Mouse (Mus musculus) spleen, embryonic (tissue): ENCODE data around the gene Dse.

Source experiments
- CTCF ChIA-PET: fragments of 350-600 bp; sonication (Branson Sonifier 250); formaldehyde crosslinking; loops from one replicate; lab custom pipeline; 2022; lab: Charles Lee

The Dse gene

GRCm38 (mm10) chr10:34205825-34206224 is 1.7 kb downstream of the Dse start:
- CTCF ChIA-PET: interaction anchor here (0.9 to 1.3 kb wide), 2 partner anchors 8 to 9 kb away, joined by 3 to 9 read pairs; no protein-coding TSS in a partner anchor

GRCm38 (mm10) chr10:34200689-34201088 is 6.8 kb downstream of the Dse start:
- CTCF ChIA-PET: no interaction called here

GRCm38 (mm10) chr10:34198574-34198973 is 8.9 kb downstream of the Dse start:
- CTCF ChIA-PET: interaction anchor here (1.6 kb wide), 1 partner anchor 8 kb away, joined by 9 read pairs; no protein-coding TSS in a partner anchor

- CTCF ChIA-PET: interaction anchor here (0.7 to 1.6 kb wide), 3 partner anchors 9 to 24 kb away, joined by 3 to 9 read pairs (median 3); no protein-coding TSS in a partner anchor
Measured at GRCm38 (mm10) chr10:34198061-34198460, 9.5 kb downstream of the Dse start.

GRCm38 (mm10) chr10:34197269-34197668 is 10.2 kb downstream of the Dse start:
- CTCF ChIA-PET: interaction anchor here (1.0 to 1.6 kb wide), 2 partner anchors 9 to 11 kb away, joined by 3 to 9 read pairs; no protein-coding TSS in a partner anchor

- CTCF ChIA-PET: no interaction called here
Measured at GRCm38 (mm10) chr10:34194957-34195356, 12.6 kb downstream of the Dse start.

- CTCF ChIA-PET: no interaction called here
Measured at GRCm38 (mm10) chr10:34194503-34194902, 13.0 kb downstream of the Dse start.

GRCm38 (mm10) chr10:34186571-34187260 is 20.8 kb downstream of the Dse start:
- CTCF ChIA-PET: no interaction called here

GRCm38 (mm10) chr10:34185556-34185955 is 22.0 kb downstream of the Dse start:
- CTCF ChIA-PET: no interaction called here

- CTCF ChIA-PET: no interaction called here
Measured at GRCm38 (mm10) chr10:34184956-34185355, 22.6 kb downstream of the Dse start.

- CTCF ChIA-PET: no interaction called here
Measured at GRCm38 (mm10) chr10:34183731-34184130, 23.8 kb downstream of the Dse start.

- CTCF ChIA-PET: interaction anchor here (0.6 kb wide), 2 partner anchors 35 to 156 kb away, joined by 3 read pairs; no protein-coding TSS in a partner anchor
Measured at GRCm38 (mm10) chr10:34175870-34176606, 31.5 kb downstream of the Dse start.

- CTCF ChIA-PET: no interaction called here
Measured at GRCm38 (mm10) chr10:34172663-34173282, 34.7 kb downstream of the Dse start.

GRCm38 (mm10) chr10:34171660-34172059 is 35.9 kb downstream of the Dse start:
- CTCF ChIA-PET: no interaction called here

GRCm38 (mm10) chr10:34171191-34171590 is 36.3 kb downstream of the Dse start:
- CTCF ChIA-PET: no interaction called here

- CTCF ChIA-PET: no interaction called here
Measured at GRCm38 (mm10) chr10:34166971-34167370, 40.5 kb downstream of the Dse start.

GRCm38 (mm10) chr10:34155796-34156554 is 51.5 kb downstream of the Dse start:
- CTCF ChIA-PET: interaction anchor here (0.6 kb wide), 1 partner anchor 9 kb away, joined by 4 read pairs; no protein-coding TSS in a partner anchor

- CTCF ChIA-PET: interaction anchor here (1.0 kb wide), 1 partner anchor 13 kb away, joined by 5 read pairs; no protein-coding TSS in a partner anchor
Measured at GRCm38 (mm10) chr10:34151827-34152226, 55.7 kb downstream of the Dse start.

GRCm38 (mm10) chr10:34150454-34150853 is 57.1 kb downstream of the Dse start:
- CTCF ChIA-PET: no interaction called here

- CTCF ChIA-PET: no interaction called here
Measured at GRCm38 (mm10) chr10:34149772-34150171, 57.7 kb downstream of the Dse start.

- CTCF ChIA-PET: no interaction called here
Measured at GRCm38 (mm10) chr10:34141693-34142092, 65.8 kb downstream of the Dse start.
